Mouse (Mus musculus) gastrocnemius, postnatal 36 days (tissue): ENCODE data around the gene Pten. TPM values are rescaled to one million over a fixed set of nuclear protein-coding genes. Genes with fewer than 3 reads are reported as not detected.
"Not testable (repeated sequence)": the region's sequence is repeated elsewhere in the genome, so short reads cannot be mapped to it uniquely, and the experiment has no call there.

Experiments used
- DNase-seq, 2 experiments: peaks; one replicate each; pipeline ENCODE4 v3.0.0; 2022
- intact Hi-C: fragments of 180-260 bp; cut with DNase I; formaldehyde crosslinking; loops from one replicate; pipeline ENCODE4 v1.15.1; 2025
- total RNA-seq, 2 experiments: library from RNA; stranded (reverse); gene quantifications; 2 replicates each; pipeline ENCODE4 v1.2.3; 2021

The Pten gene
- total RNA-seq, 2 experiments from 2014 or later: 31.3 to 32.0 TPM

- DNase-seq: peak; percentile 41 to 70
- intact Hi-C loops: no loop called here
Observed at GRCm38 (mm10) chr19:32792610-32793009, 35.3 kb downstream of the Pten start.

GRCm38 (mm10) chr19:32793901-32794300 lies 36.6 kb downstream of the Pten start:
- intact Hi-C loops: no loop called here
- DNase-seq: no peak

GRCm38 (mm10) chr19:32800557-32800956 lies 43.3 kb downstream of the Pten start:
- DNase-seq: no peak
- intact Hi-C loops: no loop called here

GRCm38 (mm10) chr19:32804703-32805102 lies 47.4 kb downstream of the Pten start:
- intact Hi-C loops: loop anchor here (5.0 kb wide), 1 partner anchor 47 kb away; the partner anchor contains the start of gene Pten
- no peak for DNase-seq

- no peak for DNase-seq
- intact Hi-C loops: loop anchor here (5.0 kb wide), 1 partner anchor 50 kb away; the partner anchor contains the start of gene Pten
Observed at GRCm38 (mm10) chr19:32807610-32808009, 50.3 kb downstream of the Pten start.

GRCm38 (mm10) chr19:32808690-32809089 lies 51.4 kb downstream of the Pten start:
- intact Hi-C loops: loop anchor here (5.0 kb wide), 1 partner anchor 51 kb away; the partner anchor contains the start of gene Pten
- no peak for DNase-seq

GRCm38 (mm10) chr19:32809117-32809516 lies 51.8 kb downstream of the Pten start:
- intact Hi-C loops: loop anchor here (5.0 kb wide), 1 partner anchor 52 kb away; the partner anchor contains the start of gene Pten
- no peak for DNase-seq

- intact Hi-C loops: no loop called here
- no peak for DNase-seq
Observed at GRCm38 (mm10) chr19:32818759-32819158, 61.5 kb downstream of the Pten start.

- intact Hi-C loops: not testable (repeated sequence)
Observed at GRCm38 (mm10) chr19:32822959-32823358, 65.7 kb downstream of the Pten start.

GRCm38 (mm10) chr19:32826616-32827015 lies 69.3 kb downstream of the Pten start:
- intact Hi-C loops: no loop called here
- no peak for DNase-seq

More at GRCm38 (mm10) chr19:32822959-32823358, 65.7 kb downstream of the Pten start:
- DNase-seq: not testable (repeated sequence)

- intact Hi-C loops: no loop called here
- DNase-seq: no peak
Observed at GRCm38 (mm10) chr19:32829871-32830270, 72.6 kb downstream of the Pten start.

- DNase-seq: no peak
- intact Hi-C loops: no loop called here
Observed at GRCm38 (mm10) chr19:32831286-32831685, 74.0 kb downstream of the Pten start.

- DNase-seq: no peak
- intact Hi-C loops: no loop called here
Observed at GRCm38 (mm10) chr19:32840491-32840890, 83.2 kb downstream of the Pten start.

- no peak for DNase-seq
- intact Hi-C loops: no loop called here
Observed at GRCm38 (mm10) chr19:32844486-32844885, 87.2 kb downstream of the Pten start.

GRCm38 (mm10) chr19:32848041-32848440 lies 90.7 kb downstream of the Pten start:
- DNase-seq: no peak
- intact Hi-C loops: no loop called here

- intact Hi-C loops: no loop called here
- DNase-seq: no peak
Observed at GRCm38 (mm10) chr19:32852306-32852705, 95.0 kb downstream of the Pten start.

- intact Hi-C loops: no loop called here
- no peak for DNase-seq
Observed at GRCm38 (mm10) chr19:32861675-32862575, 104.6 kb downstream of the Pten start.

GRCm38 (mm10) chr19:32866765-32867164 lies 109.5 kb downstream of the Pten start:
- intact Hi-C loops: no loop called here
- no peak for DNase-seq

- DNase-seq: no peak
- intact Hi-C loops: no loop called here
Observed at GRCm38 (mm10) chr19:32867181-32867897, 110.0 kb downstream of the Pten start.

GRCm38 (mm10) chr19:32868560-32868959 lies 111.3 kb downstream of the Pten start:
- no peak for DNase-seq
- intact Hi-C loops: no loop called here

GRCm38 (mm10) chr19:32869053-32869680 lies 111.9 kb downstream of the Pten start:
- intact Hi-C loops: no loop called here

More at GRCm38 (mm10) chr19:32869053-32869680, 111.9 kb downstream of the Pten start:
- DNase-seq: no peak
